In the genomic region with DNA sequence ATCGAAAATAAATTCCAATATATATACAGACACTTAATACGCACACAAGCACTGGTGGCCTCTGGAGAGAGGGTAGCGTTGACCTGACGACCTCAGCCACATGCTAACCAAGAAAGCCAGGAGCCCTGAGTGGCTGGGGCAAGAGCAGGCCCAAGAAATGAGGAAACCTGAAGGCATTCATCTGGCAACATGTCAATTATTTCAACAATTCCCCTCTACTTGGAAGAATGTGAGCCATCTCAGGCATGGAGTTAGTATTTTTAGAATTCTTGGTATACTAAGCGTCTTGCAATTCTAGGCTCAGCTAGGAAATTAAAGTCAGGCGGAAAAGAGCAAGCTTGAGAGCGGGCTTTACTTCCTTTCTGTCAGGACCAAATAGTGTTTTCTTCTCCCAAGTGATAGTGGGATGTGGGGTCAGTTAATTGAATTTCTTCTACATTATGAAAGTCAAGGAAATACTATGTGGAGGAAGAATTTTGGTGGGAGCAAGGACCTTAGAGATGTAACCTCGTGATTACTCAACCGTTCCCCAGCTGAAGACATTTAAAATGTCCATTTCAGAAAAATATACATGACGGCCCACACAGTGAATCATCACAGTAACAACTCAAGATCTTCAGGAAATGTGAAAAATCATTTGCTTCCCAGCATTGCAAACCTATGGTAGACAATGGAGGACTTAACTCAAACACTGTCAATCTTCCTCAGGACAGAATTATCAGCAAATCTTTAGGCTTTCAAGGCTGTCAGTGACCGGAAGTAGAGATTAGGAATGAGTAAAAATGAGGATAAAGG, we compare ENCODE assay signal across 10 mouse cellular contexts.
DNase-seq lines count a peak whose midpoint lies in the region; ATAC-seq lines count a peak whose summit lies in the region.
"Had no signal": no experiment of that assay in that cellular context is flagged by ENCODE, and none has a peak within 500 bp of the region (broad histone marks: within the 10 kb centered on the region; RNA-seq: fewer than 3 reads in every experiment).

No protein-coding gene starts in this region.

- H3K9ac ChIP-seq in kidney, embryonic 16.5 days (replicated peaks; ENCODE audit: low read length) = no peak overlapping the region
- H3K9ac ChIP-seq: liver, embryonic 13.5 days had no signal

- peak overlapping the region; percentile 63 for H3K27ac ChIP-seq in kidney, embryonic 16.5 days (ENCODE audit: low read length)
- H3K27ac ChIP-seq: liver, embryonic 13.5 days had no signal

- ATAC-seq in frontal cortex, adult (ENCODE audit: low TSS enrichment) = peak; percentile 89
- peak; percentile 51; the same call in 1 of the 2 replicates for ATAC-seq in kidney, embryonic 16.5 days (ENCODE audit: low FRiP score, low TSS enrichment)

- no peaks in the 10 kb centered on the region for H3K4me1 ChIP-seq in kidney, embryonic 16.5 days (ENCODE audit: insufficient read depth, low read length)

- H3K4me2 ChIP-seq in kidney, embryonic 16.5 days (replicated peaks; ENCODE audit: low read depth, low read length) = no peak overlapping the region
- H3K4me2 ChIP-seq: liver, embryonic 13.5 days had no signal

- no peaks in the 10 kb centered on the region for H3K36me3 ChIP-seq in kidney, embryonic 16.5 days (ENCODE audit: insufficient read depth, low read length)
- H3K36me3 ChIP-seq: liver, embryonic 13.5 days had no signal

- H3K4me3 ChIP-seq in kidney, embryonic 16.5 days (ENCODE audit: low read length) = no peak overlapping the region
- H3K4me3 ChIP-seq: liver, embryonic 13.5 days had no signal

- 55% methylated on average over 11 of the region's 11 CpGs for WGBS in kidney, embryonic 16.5 days

- H3K27me3 ChIP-seq in kidney, embryonic 16.5 days (ENCODE audit: insufficient read depth, low read length) = no peaks in the 10 kb centered on the region
- H3K27me3 ChIP-seq: liver, embryonic 13.5 days had no signal

- H3K9me3 ChIP-seq in kidney, embryonic 16.5 days (ENCODE audit: low read length) = no peaks in the 10 kb centered on the region
- H3K9me3 ChIP-seq: liver, embryonic 13.5 days had no signal

- DNase-seq in frontal cortex, postnatal 25 days (ENCODE audit: low spot score in 2 of 2) = no peak
- DNase-seq in right cerebral cortex, adult 2 months (ENCODE audit: low spot score in 2 of 2) = peak; percentile 25
- DNase-seq in right cerebral cortex, postnatal 14 days = no peak
- peak; percentile 43 for DNase-seq in yolk sac, embryonic 10.5 days (ENCODE audit: low spot score)
- DNase-seq in urinary bladder, postnatal 14 days (ENCODE audit: low spot score) = no peak
- no peak for DNase-seq in c-Kit-positive CD71-positive TER-119-positive erythroid progenitor cells, embryonic 14.5 days (ENCODE audit: low spot score)
- DNase-seq: liver, embryonic 13.5 days; thymus, postnatal 14 days had no signal

Comparison
In these comparisons a context has a peak if more than half of its experiments do, and no peak if none do; other contexts are left out.
1. DNase-seq: peak in right cerebral cortex, adult 2 months (2 of 2) and yolk sac, embryonic 10.5 days (single experiment); none in frontal cortex, postnatal 25 days (0 of 2), right cerebral cortex, postnatal 14 days (single experiment), urinary bladder, postnatal 14 days (single experiment) and c-Kit-positive CD71-positive TER-119-positive erythroid progenitor cells, embryonic 14.5 days (single experiment).